Mouse (Mus musculus) olfactory bulb, adult 2 months (tissue): ENCODE data around the gene E2f8.

Experiments
- CTCF ChIP-seq: fragments of 200-500 bp; IDR thresholded peaks from 2 replicates; pipeline ENCODE4 v1.5.1; 2012; ENCODE audit warnings: low read depth, mild to moderate bottlenecking, low read length, moderate library complexity; ENCODE audit not compliant: insufficient read depth
- POLR2A ChIP-seq: fragments of 200-500 bp; IDR thresholded peaks from 2 replicates; pipeline ENCODE4 v1.6.1; 2012; ENCODE audit warnings: mild to moderate bottlenecking, low read depth, low read length, moderate library complexity; ENCODE audit not compliant: insufficient read depth

GRCm38 (mm10) chr7:48887973-48888372 lies 6.6 kb upstream of the E2f8 start:
- TF ChIP-seq POLR2A (no peak), CTCF (no peak)
